Mouse (Mus musculus): ENCODE results near the gene Tmem117. TPM values are rescaled to one million over a fixed set of nuclear protein-coding genes. Genes with fewer than 3 reads are reported as not detected.

The Tmem117 gene
- total RNA-seq, 2 experiments from 2014 or later = 8.1 to 9.2 TPM

GRCm38 (mm10) chr15:94771691-94772090, 142.7 kb downstream of the Tmem117 start:
- no peak for DNase-seq

GRCm38 (mm10) chr15:94776119-94777069, 147.4 kb downstream of the Tmem117 start:
- DNase-seq = no peak

GRCm38 (mm10) chr15:94781556-94781955, 152.5 kb downstream of the Tmem117 start:
- no peak for DNase-seq

GRCm38 (mm10) chr15:94793455-94793854, 164.4 kb downstream of the Tmem117 start:
- DNase-seq = no peak

- DNase-seq = no peak
These were observed 166.5 kb downstream of the Tmem117 start for GRCm38 (mm10) chr15:94795484-94795883.

GRCm38 (mm10) chr15:94798236-94798635, 169.2 kb downstream of the Tmem117 start:
- no peak for DNase-seq

GRCm38 (mm10) chr15:94801462-94801861, 172.4 kb downstream of the Tmem117 start:
- DNase-seq = no peak

- no peak for DNase-seq
These were observed 173.8 kb downstream of the Tmem117 start for GRCm38 (mm10) chr15:94802820-94803219.

- no peak for DNase-seq
These were observed 174.8 kb downstream of the Tmem117 start for GRCm38 (mm10) chr15:94803624-94804342.

GRCm38 (mm10) chr15:94806005-94806404, 177.0 kb downstream of the Tmem117 start:
- DNase-seq = no peak

GRCm38 (mm10) chr15:94811550-94811949, 182.5 kb downstream of the Tmem117 start:
- no peak for DNase-seq

- peak; percentile 12 for DNase-seq
These were observed 185.4 kb downstream of the Tmem117 start for GRCm38 (mm10) chr15:94814213-94815100.

- DNase-seq = no peak
These were observed 206.6 kb downstream of the Tmem117 start for GRCm38 (mm10) chr15:94835634-94836033.

- no peak for DNase-seq
These were observed 209.6 kb downstream of the Tmem117 start for GRCm38 (mm10) chr15:94838646-94839045.

- DNase-seq = no peak
These were observed 218.5 kb downstream of the Tmem117 start for GRCm38 (mm10) chr15:94847501-94847900.

- DNase-seq = no peak
These were observed 230.6 kb downstream of the Tmem117 start for GRCm38 (mm10) chr15:94859641-94860040.

- DNase-seq = no peak
These were observed 232.1 kb downstream of the Tmem117 start for GRCm38 (mm10) chr15:94861173-94861572.

- DNase-seq = no peak
These were observed 235.1 kb downstream of the Tmem117 start for GRCm38 (mm10) chr15:94864134-94864533.

- DNase-seq = no peak
These were observed 239.3 kb downstream of the Tmem117 start for GRCm38 (mm10) chr15:94868372-94868771.

GRCm38 (mm10) chr15:94885026-94885425, 256.0 kb downstream of the Tmem117 start:
- DNase-seq = no peak

- no peak for DNase-seq
These were observed 264.2 kb downstream of the Tmem117 start for GRCm38 (mm10) chr15:94893201-94893600.

GRCm38 (mm10) chr15:94894086-94894485, 265.1 kb downstream of the Tmem117 start:
- no peak for DNase-seq

Measured in heart, postnatal 4 days (tissue).